Mouse (Mus musculus): ENCODE results near the gene Neu3.

Gene Neu3

DNA sequence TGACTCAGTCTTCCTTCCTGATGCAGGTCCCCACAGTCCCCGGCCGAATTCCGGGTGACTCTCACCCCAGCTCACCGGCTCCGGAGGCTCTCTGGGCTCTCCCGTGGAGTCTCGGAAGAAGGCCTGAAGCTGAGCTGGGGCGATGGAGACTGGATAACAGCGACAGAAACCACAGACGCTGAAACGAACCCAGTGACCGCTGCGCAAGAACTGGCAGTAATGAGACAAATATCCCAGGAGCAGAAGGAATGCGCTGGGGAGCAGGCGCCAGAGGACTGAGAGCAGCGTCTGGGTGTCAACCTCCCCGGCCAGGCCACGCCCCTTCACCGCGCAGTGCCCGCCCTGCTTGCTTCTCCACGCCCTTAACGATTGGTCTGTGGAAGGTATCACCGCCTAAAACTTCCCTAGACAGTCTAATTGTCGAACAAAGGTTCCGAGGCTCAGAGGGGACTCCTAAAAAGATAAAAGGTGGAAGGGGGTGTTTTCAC is at the start of gene Neu3:
TSS of gene Neu3 (minus strand) at position 335 of the 488 bp plus-strand sequence.
- DNase-seq (ENCODE audit: low read depth) = peak; percentile 81

- DNase-seq (ENCODE audit: low read depth) = peak; percentile 84
Measured at GRCm38 (mm10) chr7:99876345-99876744, 48.1 kb upstream of the Neu3 start.

- no peak for DNase-seq (ENCODE audit: low read depth)
Measured at GRCm38 (mm10) chr7:99875891-99876290, 47.7 kb upstream of the Neu3 start.

DNA sequence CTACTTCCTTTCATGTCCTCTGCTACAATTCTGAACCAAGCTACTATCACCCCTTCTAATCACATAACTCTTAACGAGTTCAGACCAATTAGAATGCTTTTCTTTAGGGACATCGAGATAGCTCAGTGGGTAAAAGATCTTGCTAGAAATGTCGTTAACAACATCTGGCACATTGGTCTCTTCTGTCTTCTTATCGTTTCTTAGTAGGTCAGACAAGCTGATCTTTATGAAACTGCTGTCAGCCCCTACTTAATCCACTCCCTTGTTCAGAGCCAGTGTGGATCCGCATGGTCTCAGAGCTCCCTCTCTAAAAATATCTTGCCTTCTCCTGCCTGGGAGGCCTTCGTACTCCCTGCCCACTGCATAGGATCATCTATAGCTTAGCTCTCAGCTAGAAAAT is 45.7 kb upstream of the Neu3 start:
- DNase-seq (ENCODE audit: low read depth) = no peak

DNA sequence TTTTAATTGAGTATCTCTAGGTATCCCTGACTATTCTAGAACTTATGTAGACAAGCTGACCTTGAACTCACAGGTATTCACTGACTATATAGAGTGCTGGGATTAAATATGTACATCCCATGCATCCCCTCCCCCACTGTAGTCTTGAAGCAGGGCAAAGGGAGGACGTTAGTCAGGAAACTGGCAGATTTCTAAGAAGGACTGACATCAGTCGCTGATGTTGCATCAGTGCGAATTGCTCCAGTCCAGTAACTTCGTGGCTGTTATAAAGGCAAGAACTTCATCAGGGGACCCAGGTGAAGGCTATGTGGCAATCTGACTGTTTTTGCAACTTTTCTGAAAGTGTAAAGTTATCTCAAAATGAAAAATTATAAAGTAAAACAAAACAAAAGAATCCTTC is 41.1 kb upstream of the Neu3 start:
- DNase-seq (ENCODE audit: low read depth) = no peak

GRCm38 (mm10) chr7:99865219-99865618 is 37.0 kb upstream of the Neu3 start:
- no peak for DNase-seq (ENCODE audit: low read depth)

GRCm38 (mm10) chr7:99864241-99865028 is 36.2 kb upstream of the Neu3 start:
- DNase-seq (ENCODE audit: low read depth) = no peak

GRCm38 (mm10) chr7:99863362-99863761 is 35.1 kb upstream of the Neu3 start, which contains the start of gene Spcs2:
Gene Spcs2, minus strand, starts transcription at chr7:99863462.
- no peak for DNase-seq (ENCODE audit: low read depth)

- peak; percentile 98 for DNase-seq (ENCODE audit: low read depth)
Measured at GRCm38 (mm10) chr7:99858813-99859585, 30.8 kb upstream of the Neu3 start, which contains the start of gene Xrra1. Gene Xrra1, plus strand, starts transcription at chr7:99859116.

- no peak for DNase-seq (ENCODE audit: low read depth)
Measured at GRCm38 (mm10) chr7:99858175-99858812, 30.1 kb upstream of the Neu3 start.

DNA sequence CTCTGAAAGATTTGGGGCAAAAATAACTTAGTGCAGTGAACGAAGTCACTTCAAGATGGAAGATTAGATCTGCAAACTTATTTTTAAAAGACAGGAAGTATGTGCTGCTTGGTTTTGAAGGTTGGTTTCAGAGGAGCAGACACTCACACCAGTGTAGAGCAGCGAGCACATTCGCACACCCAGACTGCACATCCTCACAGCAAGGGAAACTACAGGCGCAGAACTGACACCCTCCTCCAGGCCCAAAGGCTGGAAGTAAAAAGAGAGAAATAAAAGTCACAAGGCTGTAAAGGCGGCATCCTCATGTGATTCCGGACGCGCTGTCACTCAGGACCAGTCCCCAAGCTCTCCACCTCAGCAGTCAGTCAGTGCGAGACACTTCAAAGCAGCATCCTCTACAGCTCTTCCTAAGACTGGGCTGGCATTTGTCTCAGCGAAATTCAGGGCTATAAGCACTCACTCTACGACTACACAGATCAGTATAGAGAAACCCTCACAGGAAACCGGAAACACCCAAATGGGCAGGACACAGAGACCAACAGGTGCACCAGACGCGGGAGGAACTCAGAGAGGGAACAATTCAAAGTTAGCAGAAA is 28.1 kb upstream of the Neu3 start:
- no peak for DNase-seq (ENCODE audit: low read depth)

GRCm38 (mm10) chr7:99854311-99854710 is 26.1 kb upstream of the Neu3 start:
- no peak for DNase-seq (ENCODE audit: low read depth)

- DNase-seq (ENCODE audit: low read depth) = no peak
Measured at GRCm38 (mm10) chr7:99853350-99853749, 25.1 kb upstream of the Neu3 start.

GRCm38 (mm10) chr7:99851618-99852017 is 23.4 kb upstream of the Neu3 start:
- no peak for DNase-seq (ENCODE audit: low read depth)

DNA sequence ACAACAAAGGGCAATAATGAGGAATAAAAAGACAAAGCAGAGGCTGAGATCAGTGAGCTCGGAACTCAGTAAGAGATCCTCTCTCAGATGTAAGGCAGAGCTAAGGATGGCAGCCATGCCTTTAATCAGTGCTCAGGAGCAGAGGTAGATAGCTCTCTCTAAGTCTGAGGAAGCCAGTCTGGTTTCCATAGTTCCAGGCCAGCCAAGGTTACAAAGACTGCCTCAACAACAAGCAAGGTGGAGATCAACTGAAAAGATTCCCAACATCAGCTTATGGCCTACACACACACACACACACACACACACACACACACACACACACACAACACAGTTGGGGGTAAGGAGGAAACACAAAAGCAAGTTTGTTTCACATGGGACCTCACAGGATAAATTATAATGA is 22.9 kb upstream of the Neu3 start:
- no peak for DNase-seq (ENCODE audit: low read depth)

DNA sequence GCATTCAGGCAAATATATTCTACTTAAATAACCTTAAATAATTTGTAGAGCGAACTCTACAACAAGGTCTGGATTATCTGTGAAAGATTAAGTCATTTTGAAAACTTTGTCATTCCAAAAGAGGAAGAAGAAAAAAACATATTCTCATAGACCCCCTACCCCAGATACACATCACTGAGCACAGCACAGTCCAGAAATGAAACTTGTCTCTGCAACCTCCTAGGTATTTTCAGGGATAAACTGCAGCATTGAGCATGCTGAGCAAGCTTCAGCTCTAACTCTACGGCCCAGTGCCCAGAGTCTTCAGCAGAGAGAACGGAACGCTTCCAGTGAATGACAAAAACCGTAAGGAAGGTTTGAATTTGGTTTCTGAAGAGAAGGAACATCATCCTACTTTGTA is 22.3 kb upstream of the Neu3 start:
- DNase-seq (ENCODE audit: low read depth) = no peak

DNA sequence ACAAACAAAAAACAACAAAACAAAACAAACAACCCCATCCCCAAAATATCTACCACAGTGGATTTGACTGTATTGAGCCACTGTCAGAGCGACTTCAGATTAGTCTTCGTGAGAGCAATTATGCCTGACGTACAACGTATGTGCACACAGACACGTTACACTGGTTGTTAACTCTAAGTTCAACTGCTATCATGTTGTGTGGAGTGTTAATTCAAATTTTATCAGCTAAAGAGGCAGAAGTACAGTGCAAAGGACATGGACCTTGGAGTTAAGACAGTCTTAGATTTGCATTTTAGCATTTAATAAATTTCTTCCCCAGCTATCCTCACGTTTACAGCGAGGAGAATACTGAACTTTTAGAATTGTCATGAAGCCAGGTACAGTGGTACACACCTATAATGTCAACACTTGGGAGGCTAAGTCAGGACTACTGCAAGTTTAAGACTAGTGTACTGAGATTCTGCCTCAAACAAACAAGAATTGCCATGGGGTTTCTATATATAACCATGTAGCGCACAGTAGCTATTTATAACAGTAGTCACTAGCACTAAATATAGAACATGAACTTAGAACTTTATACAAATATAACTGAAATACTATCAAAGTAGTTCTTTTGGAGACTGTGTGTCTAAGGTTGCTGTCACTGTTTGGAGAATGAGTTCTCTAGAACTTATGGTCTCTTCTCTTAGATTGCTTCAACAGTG is 17.5 kb upstream of the Neu3 start:
- no peak for DNase-seq (ENCODE audit: low read depth)

DNA sequence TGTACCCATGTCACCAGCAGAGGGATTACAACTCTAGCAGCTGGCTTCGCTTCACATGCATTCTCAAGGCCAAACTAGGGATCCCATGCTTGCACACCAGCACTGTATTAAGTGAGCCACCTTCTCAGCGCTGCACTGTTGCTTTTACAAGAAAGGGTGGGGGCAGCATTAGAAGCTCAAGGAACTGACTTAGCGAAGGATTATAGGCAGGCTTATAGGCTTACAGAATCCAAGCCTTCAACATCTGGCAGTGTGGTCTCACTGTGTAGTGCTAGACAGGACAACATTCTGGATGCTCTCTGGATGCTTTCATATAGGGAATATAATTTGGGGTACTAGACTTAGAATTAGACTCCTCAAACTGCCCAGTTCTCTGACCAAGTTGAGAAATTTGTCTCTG is 10.0 kb upstream of the Neu3 start:
- no peak for DNase-seq (ENCODE audit: low read depth)

GRCm38 (mm10) chr7:99837358-99838071 is 9.3 kb upstream of the Neu3 start:
- DNase-seq (ENCODE audit: low read depth) = no peak

DNA sequence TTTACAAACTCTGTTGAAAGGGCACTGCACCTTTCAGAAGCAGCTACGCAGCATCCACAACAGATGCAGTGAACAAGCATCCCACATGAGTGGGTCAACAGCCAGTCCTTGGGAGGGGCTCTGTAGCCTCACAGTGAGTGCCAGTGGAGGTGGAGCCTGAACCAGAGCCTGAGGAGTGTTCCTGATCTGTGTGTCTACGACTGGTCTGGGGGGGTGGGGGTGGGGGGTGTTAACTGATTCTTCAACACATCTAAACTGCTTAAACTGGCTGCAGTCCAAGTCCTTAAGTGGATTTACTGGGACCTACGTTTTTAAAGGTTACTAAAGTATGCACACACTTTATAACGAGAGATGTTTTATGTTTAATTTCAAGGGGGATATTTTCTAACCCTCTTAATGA is 8.6 kb upstream of the Neu3 start:
- no peak for DNase-seq (ENCODE audit: low read depth)

- no peak for DNase-seq (ENCODE audit: low read depth)
Measured at GRCm38 (mm10) chr7:99834314-99834853, 6.2 kb upstream of the Neu3 start.

Data from c-Kit-positive CD71-negative TER-119-negative erythroid progenitor cells, embryonic 14.5 days (primary cell).